7 mouse cellular contexts compared by ENCODE assay signal in genomic region chr12:4476832-4477671, GRCm38 (mm10). TPM values are rescaled to one million over a fixed set of nuclear protein-coding genes. Genes with fewer than 3 reads are reported as not detected.
DNase-seq lines count a peak whose midpoint lies in the region; ATAC-seq lines count a peak whose summit lies in the region.

Gene Ncoa1 (minus strand): TSS chr12:4477182.

- peak within 1 kb of the TSS; percentile 90 for H3K27ac ChIP-seq in intestine, embryonic 16.5 days (ENCODE audit: low read length)
- peak within 1 kb of the TSS; percentile 90 for H3K27ac ChIP-seq in limb, embryonic 10.5 days
- H3K27ac ChIP-seq in midbrain, embryonic 12.5 days (replicated peaks): peak within 1 kb of the TSS; percentile 96

- 1% methylated on average over 59 of the region's 98 CpGs for WGBS in intestine, embryonic 16.5 days
- WGBS in limb, embryonic 10.5 days: 1% methylated on average over 80 of the region's 98 CpGs
- WGBS in midbrain, embryonic 12.5 days: under 1% methylated on average over 62 of the region's 98 CpGs

- no peaks in the 10 kb centered on the region for H3K36me3 ChIP-seq in intestine, embryonic 16.5 days (ENCODE audit: control insufficient read depth, insufficient read depth, low read length)
- no peaks in the 10 kb centered on the region for H3K36me3 ChIP-seq in limb, embryonic 10.5 days
- H3K36me3 ChIP-seq in midbrain, embryonic 12.5 days: no peaks in the 10 kb centered on the region

- peaks cover 11% of the 10 kb centered on the region for H3K4me1 ChIP-seq in intestine, embryonic 16.5 days (ENCODE audit: control insufficient read depth, insufficient read depth, low read length)
- H3K4me1 ChIP-seq in limb, embryonic 10.5 days: peaks cover 26% of the 10 kb centered on the region
- peaks cover 18% of the 10 kb centered on the region for H3K4me1 ChIP-seq in midbrain, embryonic 12.5 days

- no peaks in the 10 kb centered on the region for H3K9me3 ChIP-seq in intestine, embryonic 16.5 days (ENCODE audit: control insufficient read depth, low read length)
- no peaks in the 10 kb centered on the region for H3K9me3 ChIP-seq in limb, embryonic 10.5 days (replicated peaks)
- no peaks in the 10 kb centered on the region for H3K9me3 ChIP-seq in midbrain, embryonic 12.5 days

- peak within 1 kb of the TSS; percentile 93 for H3K4me3 ChIP-seq in intestine, embryonic 16.5 days (ENCODE audit: low read length)
- H3K4me3 ChIP-seq in limb, embryonic 10.5 days: peak within 1 kb of the TSS; percentile 87
- peak within 1 kb of the TSS; percentile 91 for H3K4me3 ChIP-seq in midbrain, embryonic 12.5 days

- peak within 1 kb of the TSS; percentile 97 for H3K9ac ChIP-seq in intestine, embryonic 16.5 days (ENCODE audit: low read depth, low read length)
- peak within 1 kb of the TSS; percentile 92 for H3K9ac ChIP-seq in midbrain, embryonic 12.5 days (replicated peaks)

- DNase-seq in adrenal gland, adult 2 months: peak; percentile 84
- peak; percentile 47 for DNase-seq in embryo, embryonic 11.5 days (ENCODE audit: low read depth, low spot score)
- peak; percentile 66 to 82 for DNase-seq in gastrocnemius, postnatal 4 days (ENCODE audit: low spot score in 2 of 2)
- DNase-seq in limb, embryonic 10.5 days (ENCODE audit: low spot score): peak; percentile 85
- peak; percentile 53 for DNase-seq in skeletal muscle tissue, adult 2 months (ENCODE audit: low read depth, low spot score)

- peak; percentile 88 for ATAC-seq in intestine, embryonic 16.5 days
- ATAC-seq in midbrain, embryonic 12.5 days (ENCODE audit: low FRiP score, low read depth): peak; percentile 83

- H3K4me2 ChIP-seq in intestine, embryonic 16.5 days (ENCODE audit: low read depth, low read length): peak within 1 kb of the TSS; percentile 88
- peak within 1 kb of the TSS; percentile 89 for H3K4me2 ChIP-seq in midbrain, embryonic 12.5 days (replicated peaks)

- no peaks in the 10 kb centered on the region for H3K27me3 ChIP-seq in intestine, embryonic 16.5 days (replicated peaks; ENCODE audit: control insufficient read depth, insufficient read depth, low read length)
- peaks cover 44% of the 10 kb centered on the region for H3K27me3 ChIP-seq in limb, embryonic 10.5 days (ENCODE audit: low read depth, poor library complexity, severe bottlenecking)
- H3K27me3 ChIP-seq in midbrain, embryonic 12.5 days: peaks cover 22% of the 10 kb centered on the region

RNA-seq across cellular contexts. Expression of gene Ncoa1, which starts in this region (rescaled TPM):
- total RNA-seq in adrenal gland, adult 2 months (2021): 10 to 100 TPM; 34.3 to 40.9 TPM
- polyA plus RNA-seq in adrenal gland, adult 2 months (2012; rRNA removed): 17.7 and 20.4 TPM in 2 replicates
- total RNA-seq in gastrocnemius, postnatal 4 days (2021): 10 to 100 TPM; 51.1 to 52.3 TPM
- polyA plus RNA-seq in intestine, embryonic 16.5 days (2015; fragmentation: Nextera tagmentation; extraction: Ambion mirVana): 4.7 and 4.9 TPM in 2 replicates
- polyA plus RNA-seq in limb, embryonic 10.5 days (2016; fragmentation: Nextera tagmentation; extraction: Ambion mirVana): 1.3 and 3.3 TPM in 2 replicates
- 6.8 and 7.1 TPM in 2 replicates for polyA plus RNA-seq in midbrain, embryonic 12.5 days (2016; fragmentation: Nextera tagmentation; extraction: Ambion mirVana)

Comparison
In these comparisons a context has a peak if more than half of its experiments do, and no peak if none do; other contexts are left out.
1. Peak in every context shown above with its lines: DNase-seq, ATAC-seq, H3K4me3 ChIP-seq and H3K27ac ChIP-seq.